Mouse (Mus musculus) telencephalon, adult 2 months (tissue): ENCODE results near the gene Ssrp1.

ENCODE experiments used
- DNase-seq: peaks from one replicate; pipeline ENCODE4 v3.0.0-alpha.2; 2011; ENCODE audit warnings: low read depth, low spot score

The Ssrp1 gene

DNA sequence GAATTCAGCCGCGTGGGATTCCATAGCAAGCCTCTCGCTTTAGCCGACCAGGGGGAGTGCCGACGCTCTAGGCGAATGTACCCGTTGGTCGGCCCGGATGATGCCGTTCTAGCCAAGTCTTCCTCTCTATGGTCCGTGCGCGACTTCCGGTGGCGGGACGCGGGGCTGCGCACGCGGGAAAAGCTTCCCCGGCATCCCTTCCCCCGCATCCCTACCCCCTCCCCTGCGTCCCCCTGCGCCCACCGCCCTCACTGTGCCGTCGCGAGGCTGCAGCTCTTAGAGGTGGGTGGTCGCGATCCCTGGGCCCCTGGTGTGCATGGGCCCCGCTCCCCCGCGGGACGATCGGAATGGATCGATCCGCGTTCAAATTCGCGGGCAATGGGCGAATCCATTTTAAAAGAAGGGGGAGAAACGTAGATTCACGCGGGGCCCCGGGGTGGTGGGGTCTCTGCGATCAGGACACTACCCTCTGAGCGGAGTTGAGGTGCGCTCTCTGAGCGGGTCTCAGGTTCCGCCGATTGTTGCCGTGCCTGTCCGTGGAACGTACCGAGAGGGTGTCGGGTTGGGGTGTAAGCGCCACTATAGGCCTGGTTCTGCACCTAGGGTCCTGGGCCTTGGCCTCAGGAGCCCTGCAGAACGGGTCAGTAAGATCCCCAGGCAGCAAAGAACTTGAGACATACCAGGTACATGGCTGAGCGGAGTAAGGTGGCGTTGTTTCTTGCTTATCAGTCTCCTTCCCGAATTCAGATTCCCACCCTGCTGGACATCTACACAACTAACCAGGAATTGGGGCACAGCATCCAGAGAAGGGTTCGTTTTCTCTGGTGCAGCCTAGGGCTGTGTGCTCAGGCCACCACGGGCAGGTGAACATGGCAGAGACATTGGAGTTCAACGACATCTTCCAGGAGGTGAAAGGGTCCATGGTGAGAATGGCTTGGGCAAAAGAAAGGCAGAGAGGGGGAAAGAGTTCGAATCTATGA is at the start of gene Ssrp1, which contains the start of gene P2rx3:
Gene Ssrp1 (plus strand): TSS at position 188 of the 980 bp plus-strand sequence.
Gene P2rx3 (minus strand): TSS at position 416 of the 980 bp plus-strand sequence.
- peak; percentile 94 for DNase-seq

- DNase-seq: no peak
Measured at GRCm38 (mm10) chr2:84987930-84988329, 49.1 kb upstream of the Ssrp1 start, which contains the start of gene Prg3. Gene Prg3 (plus strand): TSS chr2:84988215.

GRCm38 (mm10) chr2:84996376-84996775 is 40.7 kb upstream of the Ssrp1 start:
- DNase-seq: no peak

DNA sequence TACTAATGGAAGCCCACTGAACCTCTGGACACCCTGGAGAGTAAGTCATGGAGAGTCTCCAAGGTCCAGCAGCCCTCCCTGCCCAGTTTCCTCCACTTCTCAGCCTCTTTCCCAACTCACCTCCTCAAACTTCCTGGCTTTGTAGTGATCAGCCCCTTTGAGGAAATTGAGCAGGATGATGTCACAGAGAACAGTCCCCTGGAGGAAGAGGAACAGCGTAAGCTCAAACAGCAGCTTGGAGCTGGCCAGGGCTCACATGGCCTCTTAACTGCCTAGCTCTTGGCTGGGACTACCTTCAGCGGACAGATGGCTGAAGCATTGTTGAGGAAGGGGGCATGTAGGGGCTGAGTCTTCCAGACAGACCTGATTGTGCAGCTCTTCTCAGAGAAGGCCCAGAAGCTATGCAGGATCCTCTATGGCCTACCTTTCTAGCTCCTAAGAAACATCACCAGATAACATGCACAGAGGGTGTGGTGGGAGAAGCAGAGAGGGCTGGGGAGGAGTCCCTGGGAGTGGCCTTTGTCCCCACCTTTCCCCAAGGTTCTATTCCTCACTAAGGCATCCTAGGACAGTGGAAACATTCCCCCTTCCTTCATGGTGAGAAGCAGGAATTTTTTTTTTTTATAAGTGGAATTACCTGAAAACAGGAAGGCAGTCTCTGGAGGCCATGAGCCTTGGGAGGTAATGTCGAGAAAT is 37.4 kb upstream of the Ssrp1 start:
- no peak for DNase-seq

GRCm38 (mm10) chr2:85001497-85001896 is 35.5 kb upstream of the Ssrp1 start:
- no peak for DNase-seq

GRCm38 (mm10) chr2:85002575-85002974 is 34.5 kb upstream of the Ssrp1 start:
- DNase-seq: no peak

DNA sequence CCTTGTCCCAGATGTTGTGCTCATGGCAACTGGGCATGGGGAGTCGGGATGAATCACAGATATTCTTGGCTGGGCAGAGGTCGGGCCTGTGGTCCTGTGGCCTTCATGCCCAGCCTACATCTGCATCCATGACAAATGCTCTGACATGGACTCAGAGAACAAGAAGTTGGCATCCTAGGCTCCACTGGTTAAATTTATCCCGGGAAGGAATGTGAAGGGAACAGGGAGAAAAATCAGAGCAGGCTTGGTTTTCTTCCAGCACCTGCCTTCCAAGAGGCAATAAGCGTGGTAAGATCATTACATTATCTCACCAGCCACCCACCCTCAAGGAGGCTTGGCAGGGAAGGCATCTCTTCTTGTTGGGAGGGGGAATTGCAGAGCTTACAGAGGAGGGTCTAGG is 32.7 kb upstream of the Ssrp1 start:
- peak; percentile 69 for DNase-seq

GRCm38 (mm10) chr2:85006600-85006999 is 30.4 kb upstream of the Ssrp1 start:
- DNase-seq: no peak

- no peak for DNase-seq
Measured at GRCm38 (mm10) chr2:85007729-85008128, 29.3 kb upstream of the Ssrp1 start.

DNA sequence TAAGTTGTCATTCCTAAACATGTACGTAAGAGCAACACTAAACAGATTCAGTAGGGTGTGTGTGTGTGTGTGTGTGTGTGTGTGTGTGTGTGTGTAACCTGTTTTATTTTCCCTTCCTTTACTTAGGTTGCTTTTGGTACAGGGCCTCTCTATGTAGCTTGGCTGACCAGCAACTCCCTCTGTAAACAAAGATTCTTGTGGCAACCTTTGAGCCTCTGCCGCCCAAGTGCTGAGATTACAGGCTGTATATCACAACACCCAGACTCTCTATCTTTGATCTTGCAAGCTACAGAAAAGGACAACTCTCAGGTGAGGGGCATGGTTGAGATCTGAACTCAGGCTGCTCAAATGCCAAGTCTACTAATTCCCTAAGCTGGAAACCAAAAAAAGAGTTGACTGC is 27.8 kb upstream of the Ssrp1 start:
- no peak for DNase-seq

DNA sequence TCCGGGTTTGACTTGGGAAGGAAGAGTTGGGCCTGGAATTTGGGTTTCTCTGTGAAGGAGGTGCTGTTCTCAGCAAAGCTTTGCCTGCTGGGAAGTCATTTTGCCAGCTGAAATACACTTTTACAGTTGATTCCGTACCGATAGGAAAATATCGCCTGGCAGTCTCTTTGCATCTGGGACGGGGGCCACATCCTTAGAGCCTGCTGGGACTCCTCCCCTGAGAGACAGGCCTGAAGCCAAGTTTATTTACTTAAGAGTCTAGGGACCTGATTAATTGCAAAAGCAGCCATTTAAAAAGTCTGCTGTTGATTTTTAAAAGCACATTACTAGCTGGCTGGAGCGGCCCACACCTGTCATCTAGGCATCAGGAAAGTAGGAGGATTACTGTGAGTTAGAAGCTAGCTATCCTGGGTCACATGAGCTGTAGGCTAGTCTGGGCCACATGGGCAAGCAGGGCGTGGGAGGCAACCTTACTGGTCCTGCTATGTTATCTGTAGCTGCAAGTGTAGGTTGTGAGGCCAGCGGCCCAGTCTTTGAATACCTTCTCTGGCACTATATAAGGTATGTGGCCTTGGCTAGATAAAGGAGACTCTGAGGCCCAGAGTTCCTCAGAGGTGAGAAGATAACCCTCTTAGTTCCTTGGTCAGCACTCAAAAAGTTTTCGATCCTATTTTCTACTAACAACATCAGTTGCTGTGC is 25.0 kb upstream of the Ssrp1 start:
- DNase-seq: no peak

GRCm38 (mm10) chr2:85012679-85013078 is 24.4 kb upstream of the Ssrp1 start:
- no peak for DNase-seq

DNA sequence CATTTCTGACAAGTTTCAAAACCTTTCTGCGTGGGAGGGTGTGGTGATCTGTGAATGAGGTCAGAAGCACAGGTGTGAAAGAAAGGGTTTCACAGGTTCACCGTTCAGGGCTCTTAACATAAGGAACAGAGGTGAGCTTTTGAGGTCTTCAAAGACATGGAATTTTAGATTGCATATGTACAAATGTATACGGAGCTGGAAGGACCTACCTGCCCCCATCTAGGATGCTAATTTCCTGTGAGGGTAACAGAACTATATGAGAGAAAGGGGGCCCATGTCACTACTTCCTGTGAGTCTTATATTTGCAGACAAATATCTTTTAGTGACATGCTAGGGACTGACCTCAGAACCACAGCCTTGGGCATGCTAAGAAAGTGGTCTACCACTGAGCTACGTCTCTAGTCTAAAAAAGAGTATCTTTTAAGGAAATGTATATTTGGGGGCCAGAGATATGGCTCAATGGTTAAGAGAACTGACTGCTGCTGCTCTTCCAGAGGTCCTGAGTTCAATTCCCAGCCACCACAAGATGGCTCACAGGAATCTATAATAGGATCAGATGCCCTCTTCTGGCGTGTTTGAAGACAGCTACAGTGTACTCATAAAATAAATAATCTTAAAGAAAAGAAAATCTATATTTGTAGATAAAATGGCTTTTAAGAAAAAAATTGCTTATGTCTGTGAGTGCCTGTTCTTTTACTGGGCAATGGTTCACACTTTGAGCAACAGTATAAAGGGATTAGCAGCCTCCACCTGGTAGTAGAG is 23.0 kb upstream of the Ssrp1 start:
- no peak for DNase-seq

GRCm38 (mm10) chr2:85014588-85014982 is 22.4 kb upstream of the Ssrp1 start:
- no peak for DNase-seq

GRCm38 (mm10) chr2:85022043-85022442 is 15.0 kb upstream of the Ssrp1 start:
- peak; percentile 13 for DNase-seq

GRCm38 (mm10) chr2:85026178-85026577 is 10.9 kb upstream of the Ssrp1 start:
- no peak for DNase-seq

- no peak for DNase-seq
Measured at GRCm38 (mm10) chr2:85027281-85027680, 9.8 kb upstream of the Ssrp1 start.

DNA sequence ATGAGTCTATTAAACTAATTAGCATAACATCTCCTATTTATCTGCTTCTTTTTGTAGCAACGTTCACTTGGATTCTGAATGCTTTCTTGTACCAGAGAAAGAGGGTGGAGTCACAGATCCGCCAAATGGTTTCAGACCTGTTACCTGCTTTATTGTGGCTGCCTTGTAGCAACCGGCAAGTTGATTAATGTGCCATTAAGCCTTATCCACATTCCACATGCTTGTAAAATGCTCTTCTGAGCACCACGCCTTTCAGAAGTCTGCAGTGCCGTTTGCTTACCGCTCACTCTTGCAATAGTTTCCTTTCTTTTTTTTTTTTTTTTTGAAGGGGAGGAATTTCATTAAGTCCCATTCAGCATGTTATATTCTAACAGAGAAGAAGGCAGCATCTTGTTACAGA is 7.1 kb upstream of the Ssrp1 start:
- no peak for DNase-seq

DNA sequence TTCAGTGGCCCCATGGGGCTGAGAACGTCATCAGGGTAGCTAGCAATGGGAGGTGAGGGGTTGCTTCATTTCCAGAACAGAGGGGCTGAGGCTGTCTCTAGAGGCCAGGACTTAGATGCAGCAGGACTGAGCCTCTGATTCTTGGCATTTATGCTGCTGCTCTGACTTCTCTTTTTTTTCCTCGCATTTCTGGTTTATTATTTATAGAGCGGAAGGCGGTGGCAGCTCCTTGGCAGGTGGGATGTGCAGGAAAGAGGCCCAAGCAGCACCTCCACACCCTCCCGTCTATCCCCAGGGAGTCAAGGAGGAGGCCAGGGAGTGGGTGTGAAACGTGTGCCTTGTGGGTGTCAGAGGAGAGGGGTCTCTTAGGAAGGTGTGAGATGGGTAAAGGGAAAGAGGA is 6.0 kb upstream of the Ssrp1 start:
- DNase-seq: no peak

DNA sequence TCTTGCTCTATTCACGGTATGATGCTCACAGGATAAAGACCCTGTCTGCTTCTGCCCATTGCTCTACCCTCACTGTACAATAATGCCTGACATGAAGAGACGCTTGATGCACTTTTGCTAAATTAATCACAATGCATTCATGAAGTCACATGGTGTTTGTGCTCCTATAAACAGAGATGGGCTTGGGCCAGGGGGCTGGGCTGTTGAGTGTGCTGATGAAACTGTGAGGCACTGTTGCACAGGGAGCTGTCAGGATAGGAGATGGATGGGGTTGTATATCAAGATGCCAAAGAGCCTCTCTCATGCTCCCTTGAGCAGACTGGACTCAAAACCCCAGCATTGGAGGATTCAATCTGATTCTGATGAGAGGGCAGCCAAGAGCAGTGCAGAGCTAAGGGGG is 3.9 kb upstream of the Ssrp1 start:
- no peak for DNase-seq

- no peak for DNase-seq
Measured at GRCm38 (mm10) chr2:85034169-85034568, 2.9 kb upstream of the Ssrp1 start.
